Mouse (Mus musculus): ENCODE data around the gene Gadd45b. TPM values are rescaled to one million over a fixed set of nuclear protein-coding genes. Genes with fewer than 3 reads are reported as not detected.

The Gadd45b gene
- polyA plus RNA-seq, 1 experiment from 2014 or later, result 29.2 TPM

- Histone ChIP-seq H3K9ac (no peak overlapping the region), H3K27ac (replicated peaks) (peak overlapping the region; percentile 78), H3K9me3 (no peaks in the 10 kb centered on the region), H3K27me3 (replicated peaks) (0 out of 2 replicates have a peak, but pooled peaks cover 10% of the 10 kb centered on the region), H3K4me2 (no peak overlapping the region), H3K4me1 (peaks cover 40% of the 10 kb centered on the region), H3K36me3 (no peaks in the 10 kb centered on the region), H3K4me3 (no peak overlapping the region)
- peak; percentile 42; the same call in 1 of the 2 replicates for ATAC-seq (ENCODE audit: extremely low read depth, insufficient number of reproducible peaks, low FRiP score, low TSS enrichment)
- 23% methylated on average over 6 of the region's 6 CpGs for WGBS
These were observed 18.7 kb downstream of the Gadd45b start for GRCm38 (mm10) chr10:80948570-80948969.

- H3K9ac ChIP-seq, result peak overlapping the region; percentile 24; the same call in 1 of the 2 replicates
- no peak for ATAC-seq (ENCODE audit: extremely low read depth, insufficient number of reproducible peaks, low FRiP score, low TSS enrichment)
- H3K36me3 ChIP-seq, result no peaks in the 10 kb centered on the region
- peak overlapping the region; percentile 50 for H3K27ac ChIP-seq (replicated peaks)
- WGBS, result 66% methylated on average over 3 of the region's 3 CpGs
- 0 out of 2 replicates have a peak, but pooled peaks cover 10% of the 10 kb centered on the region for H3K27me3 ChIP-seq (replicated peaks)
- no peak overlapping the region for H3K4me2 ChIP-seq
- H3K4me1 ChIP-seq, result peaks cover 35% of the 10 kb centered on the region
- H3K4me3 ChIP-seq, result no peak overlapping the region
- H3K9me3 ChIP-seq, result no peaks in the 10 kb centered on the region
These were observed 19.2 kb downstream of the Gadd45b start for GRCm38 (mm10) chr10:80949081-80949480.

GRCm38 (mm10) chr10:80950314-80950713 is 20.4 kb downstream of the Gadd45b start:
- Histone ChIP-seq H3K9ac (no peak overlapping the region), H3K9me3 (no peaks in the 10 kb centered on the region), H3K27ac (replicated peaks) (no peak overlapping the region), H3K27me3 (replicated peaks) (0 out of 2 replicates have a peak, but pooled peaks cover 10% of the 10 kb centered on the region), H3K4me2 (no peak overlapping the region), H3K36me3 (no peaks in the 10 kb centered on the region), H3K4me1 (peaks cover 48% of the 10 kb centered on the region), H3K4me3 (no peak overlapping the region)
- no peak for ATAC-seq (ENCODE audit: extremely low read depth, insufficient number of reproducible peaks, low FRiP score, low TSS enrichment)
- WGBS, result 34% methylated on average over 5 of the region's 5 CpGs

GRCm38 (mm10) chr10:80951761-80952390 is 22.0 kb downstream of the Gadd45b start:
- Histone ChIP-seq H3K9me3 (no peaks in the 10 kb centered on the region), H3K36me3 (no peaks in the 10 kb centered on the region), H3K4me2 (no peak overlapping the region), H3K9ac (no peak overlapping the region), H3K27me3 (replicated peaks) (0 out of 2 replicates have a peak, but pooled peaks cover 10% of the 10 kb centered on the region), H3K4me1 (peaks cover 49% of the 10 kb centered on the region), H3K27ac (replicated peaks) (no peak overlapping the region), H3K4me3 (no peak overlapping the region)
- WGBS, result 75% methylated on average over 10 of the region's 10 CpGs
- no peak for ATAC-seq (ENCODE audit: extremely low read depth, insufficient number of reproducible peaks, low FRiP score, low TSS enrichment)

- Histone ChIP-seq H3K27me3 (replicated peaks) (0 out of 2 replicates have a peak, but pooled peaks cover 10% of the 10 kb centered on the region), H3K27ac (replicated peaks) (no peak overlapping the region), H3K9me3 (no peaks in the 10 kb centered on the region), H3K9ac (0 out of 2 replicates have a peak overlapping the region, but pooled peaks have one; percentile 10), H3K36me3 (no peaks in the 10 kb centered on the region), H3K4me1 (peaks cover 46% of the 10 kb centered on the region), H3K4me3 (no peak overlapping the region), H3K4me2 (no peak overlapping the region)
- ATAC-seq (ENCODE audit: extremely low read depth, insufficient number of reproducible peaks, low FRiP score, low TSS enrichment), result no peak
- WGBS, result 73% methylated on average over 15 of the region's 15 CpGs
These were observed 22.6 kb downstream of the Gadd45b start for GRCm38 (mm10) chr10:80952449-80952848.

- no peaks in the 10 kb centered on the region for H3K36me3 ChIP-seq
- peaks cover 28% of the 10 kb centered on the region for H3K4me1 ChIP-seq
- no peak for ATAC-seq (ENCODE audit: extremely low read depth, insufficient number of reproducible peaks, low FRiP score, low TSS enrichment)
- no peaks in the 10 kb centered on the region for H3K9me3 ChIP-seq
- 0 out of 2 replicates have a peak, but pooled peaks cover 10% of the 10 kb centered on the region for H3K27me3 ChIP-seq (replicated peaks)
- 70% methylated on average over 13 of the region's 13 CpGs for WGBS
- H3K4me3 ChIP-seq, result no peak overlapping the region
- peak overlapping the region; percentile 80 for H3K27ac ChIP-seq (replicated peaks)
- peak overlapping the region; percentile 37; the same call in 1 of the 2 replicates for H3K9ac ChIP-seq
- no peak overlapping the region for H3K4me2 ChIP-seq
These were observed 24.5 kb downstream of the Gadd45b start for GRCm38 (mm10) chr10:80954415-80954814.

GRCm38 (mm10) chr10:80954843-80955242 is 25.0 kb downstream of the Gadd45b start:
- Histone ChIP-seq H3K4me2 (no peak overlapping the region), H3K36me3 (no peaks in the 10 kb centered on the region), H3K4me1 (peaks cover 28% of the 10 kb centered on the region), H3K9ac (peak overlapping the region; percentile 37; the same call in 1 of the 2 replicates), H3K27ac (replicated peaks) (peak overlapping the region; percentile 80), H3K9me3 (no peaks in the 10 kb centered on the region), H3K4me3 (no peak overlapping the region), H3K27me3 (replicated peaks) (0 out of 2 replicates have a peak, but pooled peaks cover 10% of the 10 kb centered on the region)
- no peak for ATAC-seq (ENCODE audit: extremely low read depth, insufficient number of reproducible peaks, low FRiP score, low TSS enrichment)
- WGBS, result 31% methylated on average over 6 of the region's 6 CpGs

GRCm38 (mm10) chr10:80955536-80955935 is 25.7 kb downstream of the Gadd45b start:
- peaks cover 31% of the 10 kb centered on the region for H3K4me1 ChIP-seq
- ATAC-seq (ENCODE audit: extremely low read depth, insufficient number of reproducible peaks, low FRiP score, low TSS enrichment), result no peak
- H3K27me3 ChIP-seq (replicated peaks), result 0 out of 2 replicates have a peak, but pooled peaks cover 7% of the 10 kb centered on the region
- peak overlapping the region; percentile 80 for H3K27ac ChIP-seq (replicated peaks)
- no peaks in the 10 kb centered on the region for H3K36me3 ChIP-seq
- WGBS, result 12% methylated on average over 9 of the region's 9 CpGs
- H3K9me3 ChIP-seq, result no peaks in the 10 kb centered on the region
- no peak overlapping the region for H3K4me3 ChIP-seq
- H3K4me2 ChIP-seq, result 0 out of 2 replicates have a peak overlapping the region, but pooled peaks have one; percentile 6
- H3K9ac ChIP-seq, result peak overlapping the region; percentile 15; the same call in 1 of the 2 replicates

- Histone ChIP-seq H3K9ac (no peak overlapping the region), H3K4me3 (no peak overlapping the region), H3K27ac (replicated peaks) (no peak overlapping the region), H3K36me3 (no peaks in the 10 kb centered on the region), H3K4me1 (peaks cover 40% of the 10 kb centered on the region), H3K27me3 (replicated peaks) (no peaks in the 10 kb centered on the region), H3K4me2 (no peak overlapping the region), H3K9me3 (no peaks in the 10 kb centered on the region)
- WGBS, result 84% methylated on average over 8 of the region's 8 CpGs
- ATAC-seq (ENCODE audit: extremely low read depth, insufficient number of reproducible peaks, low FRiP score, low TSS enrichment), result no peak
These were observed 26.5 kb downstream of the Gadd45b start for GRCm38 (mm10) chr10:80956385-80956784.

- H3K27ac ChIP-seq (replicated peaks), result no peak overlapping the region
- H3K4me2 ChIP-seq, result no peak overlapping the region
- no peaks in the 10 kb centered on the region for H3K27me3 ChIP-seq (replicated peaks)
- no peak overlapping the region for H3K9ac ChIP-seq
- H3K4me1 ChIP-seq, result peaks cover 45% of the 10 kb centered on the region
- H3K36me3 ChIP-seq, result no peaks in the 10 kb centered on the region
- no peak; the same call in 1 of the 2 replicates for ATAC-seq (ENCODE audit: extremely low read depth, insufficient number of reproducible peaks, low FRiP score, low TSS enrichment)
- H3K9me3 ChIP-seq, result no peaks in the 10 kb centered on the region
- 72% methylated on average over 6 of the region's 6 CpGs for WGBS
- no peak overlapping the region for H3K4me3 ChIP-seq
These were observed 27.0 kb downstream of the Gadd45b start for GRCm38 (mm10) chr10:80956901-80957300.

- H3K36me3 ChIP-seq, result no peaks in the 10 kb centered on the region
- H3K4me3 ChIP-seq, result no peak overlapping the region
- H3K4me2 ChIP-seq, result no peak overlapping the region
- no peak overlapping the region for H3K9ac ChIP-seq
- no peaks in the 10 kb centered on the region for H3K27me3 ChIP-seq (replicated peaks)
- no peak for ATAC-seq (ENCODE audit: extremely low read depth, insufficient number of reproducible peaks, low FRiP score, low TSS enrichment)
- no peaks in the 10 kb centered on the region for H3K9me3 ChIP-seq
- H3K4me1 ChIP-seq, result peaks cover 53% of the 10 kb centered on the region
- 67% methylated on average over 4 of the region's 4 CpGs for WGBS
- H3K27ac ChIP-seq (replicated peaks), result no peak overlapping the region
These were observed 27.9 kb downstream of the Gadd45b start for GRCm38 (mm10) chr10:80957791-80958190.
